Mouse (Mus musculus): Measurements from ENCODE around the gene Tiparp. TPM values are rescaled to one million over a fixed set of nuclear protein-coding genes. Genes with fewer than 3 reads are reported as not detected.
A peak's percentile ranks its signal among the peaks of the same experiment; 100 is the strongest.

Gene Tiparp
- polyA plus RNA-seq, 1 experiment, result 4.2 TPM

- Histone ChIP-seq H3K36me3 (ENCODE audit: control insufficient read depth, insufficient read depth, low read length) (no peaks in the 10 kb centered on the region), H3K4me3 (ENCODE audit: low read depth, low read length) (no peak overlapping the region), H3K27ac (ENCODE audit: insufficient read depth, low read depth, low read length) (no peak overlapping the region), H3K4me1 (ENCODE audit: control insufficient read depth, insufficient read depth, insufficient read length, low read length) (no peaks in the 10 kb centered on the region), H3K27me3 (ENCODE audit: control insufficient read depth, insufficient read depth, low read length) (no peaks in the 10 kb centered on the region)
- TF ChIP-seq CTCF (IDR thresholded peaks at IDR 0.05; ENCODE audit: extremely low read depth, insufficient read length, insufficient replicate concordance, low read depth, low read length) (no peak), POLR2A (IDR thresholded peaks at IDR 0.05; ENCODE audit: low read depth, low read length) (no peak)
- 84% methylated on average over 1 of the region's 1 CpGs for WGBS
These were observed 39.5 kb upstream of the Tiparp start for GRCm38 (mm10) chr3:65488556-65489244.

GRCm38 (mm10) chr3:65489601-65490000 lies 38.6 kb upstream of the Tiparp start:
- Histone ChIP-seq H3K27me3 (ENCODE audit: control insufficient read depth, insufficient read depth, low read length) (no peaks in the 10 kb centered on the region), H3K27ac (ENCODE audit: insufficient read depth, low read depth, low read length) (no peak overlapping the region), H3K4me1 (ENCODE audit: control insufficient read depth, insufficient read depth, insufficient read length, low read length) (no peaks in the 10 kb centered on the region), H3K4me3 (ENCODE audit: low read depth, low read length) (no peak overlapping the region), H3K36me3 (ENCODE audit: control insufficient read depth, insufficient read depth, low read length) (no peaks in the 10 kb centered on the region)
- TF ChIP-seq POLR2A (IDR thresholded peaks at IDR 0.05; ENCODE audit: low read depth, low read length), result no peak
- TF ChIP-seq CTCF (IDR thresholded peaks at IDR 0.05; ENCODE audit: extremely low read depth, insufficient read length, insufficient replicate concordance, low read depth, low read length), result no peak
- WGBS, result 91% methylated on average over 6 of the region's 6 CpGs

GRCm38 (mm10) chr3:65494291-65494763 lies 33.9 kb upstream of the Tiparp start:
- no peak overlapping the region; the same call in 1 of the 2 replicates for H3K4me3 ChIP-seq (ENCODE audit: low read depth, low read length)
- no peaks in the 10 kb centered on the region for H3K27me3 ChIP-seq (ENCODE audit: control insufficient read depth, insufficient read depth, low read length)
- no peaks in the 10 kb centered on the region for H3K4me1 ChIP-seq (ENCODE audit: control insufficient read depth, insufficient read depth, insufficient read length, low read length)
- 18% methylated on average over 9 of the region's 9 CpGs for WGBS
- no peak for TF ChIP-seq POLR2A (IDR thresholded peaks at IDR 0.05; ENCODE audit: low read depth, low read length)
- no peak for TF ChIP-seq CTCF (IDR thresholded peaks at IDR 0.05; ENCODE audit: extremely low read depth, insufficient read length, insufficient replicate concordance, low read depth, low read length)
- no peaks in the 10 kb centered on the region for H3K36me3 ChIP-seq (ENCODE audit: control insufficient read depth, insufficient read depth, low read length)
- H3K27ac ChIP-seq (ENCODE audit: insufficient read depth, low read depth, low read length), result no peak overlapping the region

- no peak for TF ChIP-seq CTCF (IDR thresholded peaks at IDR 0.05; ENCODE audit: extremely low read depth, insufficient read length, insufficient replicate concordance, low read depth, low read length)
- TF ChIP-seq POLR2A (IDR thresholded peaks at IDR 0.05; ENCODE audit: low read depth, low read length), result no peak
- no peak overlapping the region for H3K27ac ChIP-seq (ENCODE audit: insufficient read depth, low read depth, low read length)
- 79% methylated on average over 2 of the region's 2 CpGs for WGBS
These were observed 20.4 kb upstream of the Tiparp start for GRCm38 (mm10) chr3:65507766-65508165.

GRCm38 (mm10) chr3:65510588-65510987 lies 17.6 kb upstream of the Tiparp start:
- Histone ChIP-seq H3K27me3 (ENCODE audit: control insufficient read depth, insufficient read depth, low read length) (no peaks in the 10 kb centered on the region), H3K4me3 (ENCODE audit: low read depth, low read length) (no peak overlapping the region), H3K27ac (ENCODE audit: insufficient read depth, low read depth, low read length) (no peak overlapping the region), H3K36me3 (ENCODE audit: control insufficient read depth, insufficient read depth, low read length) (no peaks in the 10 kb centered on the region), H3K4me1 (ENCODE audit: control insufficient read depth, insufficient read depth, insufficient read length, low read length) (no peaks in the 10 kb centered on the region)
- WGBS, result 81% methylated on average over 2 of the region's 2 CpGs
- no peak for TF ChIP-seq CTCF (IDR thresholded peaks at IDR 0.05; ENCODE audit: extremely low read depth, insufficient read length, insufficient replicate concordance, low read depth, low read length)
- TF ChIP-seq POLR2A (IDR thresholded peaks at IDR 0.05; ENCODE audit: low read depth, low read length), result no peak

More at GRCm38 (mm10) chr3:65507766-65508165, 20.4 kb upstream of the Tiparp start:
- Histone ChIP-seq H3K36me3 (ENCODE audit: control insufficient read depth, insufficient read depth, low read length) (no peaks in the 10 kb centered on the region), H3K4me3 (ENCODE audit: low read depth, low read length) (no peak overlapping the region), H3K4me1 (ENCODE audit: control insufficient read depth, insufficient read depth, insufficient read length, low read length) (no peaks in the 10 kb centered on the region), H3K27me3 (ENCODE audit: control insufficient read depth, insufficient read depth, low read length) (no peaks in the 10 kb centered on the region)

- H3K27ac ChIP-seq (ENCODE audit: insufficient read depth, low read depth, low read length), result peak overlapping the region; percentile 49; the same call in 1 of the 2 replicates
- no peak overlapping the region for H3K4me3 ChIP-seq (ENCODE audit: low read depth, low read length)
- peaks cover 10% of the 10 kb centered on the region; the same call in 1 of the 2 replicates for H3K4me1 ChIP-seq (ENCODE audit: control insufficient read depth, insufficient read depth, insufficient read length, low read length)
- no peaks in the 10 kb centered on the region for H3K36me3 ChIP-seq (ENCODE audit: control insufficient read depth, insufficient read depth, low read length)
- no peak for TF ChIP-seq POLR2A (IDR thresholded peaks at IDR 0.05; ENCODE audit: low read depth, low read length)
- TF ChIP-seq CTCF (IDR thresholded peaks at IDR 0.05; ENCODE audit: extremely low read depth, insufficient read length, insufficient replicate concordance, low read depth, low read length), result no peak
- H3K27me3 ChIP-seq (ENCODE audit: control insufficient read depth, insufficient read depth, low read length), result no peaks in the 10 kb centered on the region
- WGBS, result 19% methylated on average over 2 of the region's 2 CpGs
These were observed 12.5 kb upstream of the Tiparp start for GRCm38 (mm10) chr3:65515751-65516150.

GRCm38 (mm10) chr3:65516526-65516925 lies 11.7 kb upstream of the Tiparp start:
- no peak overlapping the region for H3K4me3 ChIP-seq (ENCODE audit: low read depth, low read length)
- 68% methylated on average over 1 of the region's 1 CpGs for WGBS
- no peaks in the 10 kb centered on the region for H3K36me3 ChIP-seq (ENCODE audit: control insufficient read depth, insufficient read depth, low read length)
- no peak for TF ChIP-seq CTCF (IDR thresholded peaks at IDR 0.05; ENCODE audit: extremely low read depth, insufficient read length, insufficient replicate concordance, low read depth, low read length)
- TF ChIP-seq POLR2A (IDR thresholded peaks at IDR 0.05; ENCODE audit: low read depth, low read length), result no peak
- H3K4me1 ChIP-seq (ENCODE audit: control insufficient read depth, insufficient read depth, insufficient read length, low read length), result peaks cover 10% of the 10 kb centered on the region; the same call in 1 of the 2 replicates
- H3K27me3 ChIP-seq (ENCODE audit: control insufficient read depth, insufficient read depth, low read length), result no peaks in the 10 kb centered on the region
- H3K27ac ChIP-seq (ENCODE audit: insufficient read depth, low read depth, low read length), result no peak overlapping the region
